Mouse (Mus musculus): ENCODE measurements at regions not wholly inside any gene's neighbourhood (a gene's known extent, or its start where the extent isn't known, plus 50 kb on each side); places are given as distances from the start of the nearest gene placed in this dataset.

GRCm38 (mm10) chr12:80032520-80032919, 80.3 kb downstream of the Zfp36l1 start:
- no peak for TF ChIP-seq CTCF (IDR thresholded peaks at IDR 0.05; ENCODE audit: low read depth)
- no peak for TF ChIP-seq EP300 (optimal IDR thresholded peaks at IDR 0.05)

Measured in stomach, postnatal 0 days (tissue).